Mouse (Mus musculus) forebrain, embryonic 12.5 days (tissue): Measurements from ENCODE around the gene Dgkz. TPM values are rescaled to one million over a fixed set of nuclear protein-coding genes. Genes with fewer than 3 reads are reported as not detected.

Experiments used
- ATAC-seq: fragments of 200-750 bp; cut with Nextera tagmentation; 2 replicates; pipeline ENCODE4 v1.8.0; 2017; ENCODE audit warnings: moderate TSS enrichment; ENCODE audit not compliant: low FRiP score
- H3K27ac ChIP-seq: fragments of 300-500 bp; sonication (generic); 2 replicates; pipeline ENCODE4 v1.5.1; 2016; ENCODE audit warnings: mild to moderate bottlenecking
- H3K27me3 ChIP-seq: fragments of 300-500 bp; sonication (generic); 2 replicates; pipeline ENCODE4 v1.6.1; 2016; ENCODE audit warnings: mild to moderate bottlenecking
- H3K36me3 ChIP-seq: fragments of 300-500 bp; sonication (generic); replicated peaks from 2 replicates; pipeline ENCODE4 v1.6.1; 2016; ENCODE audit warnings: mild to moderate bottlenecking
- H3K4me1 ChIP-seq: fragments of 300-500 bp; sonication (generic); 2 replicates; pipeline ENCODE4 v1.6.1; 2016
- H3K4me2 ChIP-seq: fragments of 300-500 bp; sonication (generic); 2 replicates; pipeline ENCODE4 v1.6.1; 2016; ENCODE audit warnings: mild to moderate bottlenecking, moderate library complexity
- H3K4me3 ChIP-seq: fragments of 300-500 bp; sonication (generic); replicated peaks from 2 replicates; pipeline ENCODE4 v1.5.1; 2016; ENCODE audit warnings: mild to moderate bottlenecking
- H3K9ac ChIP-seq: fragments of 300-500 bp; sonication (generic); 2 replicates; pipeline ENCODE4 v1.6.1; 2016; ENCODE audit warnings: mild to moderate bottlenecking
- H3K9me3 ChIP-seq: fragments of 300-500 bp; sonication (generic); 2 replicates; pipeline ENCODE4 v1.6.1; 2016
- WGBS: fragments of 180-500 bp; shearing (Covaris S2); methylation state at CpG from one replicate; pipeline ENCODE4 v1.1.7; 2016; 5-methylcytosine and 5-hydroxymethylcytosine counted together
- polyA plus RNA-seq: library from polyadenylated mRNA; unstranded; fragments of >200 nt; fragmentation: Nextera tagmentation; extraction: Ambion mirVana; gene quantifications from 2 replicates; pipeline ENCODE4 v1.2.1, GENCODE M21; 2016

The Dgkz gene
- polyA plus RNA-seq, 1 experiment from 2014 or later = 28.5 TPM

- H3K4me3 ChIP-seq = peak overlapping the region; percentile 53
- peak overlapping the region; percentile 66 for H3K9ac ChIP-seq
- H3K4me1 ChIP-seq = peaks cover 18% of the 10 kb centered on the region
- WGBS = 4% methylated on average over 20 of the region's 20 CpGs
- H3K36me3 ChIP-seq = no peaks in the 10 kb centered on the region
- H3K27me3 ChIP-seq = peaks cover 40% of the 10 kb centered on the region
- no peaks in the 10 kb centered on the region for H3K9me3 ChIP-seq
- peak overlapping the region; percentile 96 for H3K4me2 ChIP-seq
- H3K27ac ChIP-seq = peak overlapping the region; percentile 50; the same call in 1 of the 2 replicates
- ATAC-seq = no peak
Observed at GRCm38 (mm10) chr2:92008623-92009404, 33.1 kb upstream of the Dgkz start.

- Histone ChIP-seq H3K36me3 (no peaks in the 10 kb centered on the region), H3K9me3 (no peaks in the 10 kb centered on the region), H3K27me3 (peaks cover 40% of the 10 kb centered on the region), H3K9ac (peak overlapping the region; percentile 66), H3K27ac (peak overlapping the region; percentile 50; the same call in 1 of the 2 replicates), H3K4me3 (peak overlapping the region; percentile 53), H3K4me2 (peak overlapping the region; percentile 96), H3K4me1 (peaks cover 18% of the 10 kb centered on the region)
- under 1% methylated on average over 32 of the region's 34 CpGs for WGBS
- ATAC-seq = peak; percentile 98
Observed at GRCm38 (mm10) chr2:92007933-92008622, 32.4 kb upstream of the Dgkz start.

- Histone ChIP-seq H3K36me3 (no peaks in the 10 kb centered on the region), H3K4me1 (peaks cover 18% of the 10 kb centered on the region), H3K4me3 (peak overlapping the region; percentile 53), H3K9me3 (no peaks in the 10 kb centered on the region), H3K4me2 (peak overlapping the region; percentile 96), H3K9ac (peak overlapping the region; percentile 66), H3K27ac (no peak overlapping the region), H3K27me3 (peaks cover 40% of the 10 kb centered on the region)
- no peak for ATAC-seq
- under 1% methylated on average over 28 of the region's 28 CpGs for WGBS
Observed at GRCm38 (mm10) chr2:92006983-92007921, 31.6 kb upstream of the Dgkz start.

- no peak for ATAC-seq
- Histone ChIP-seq H3K27ac (no peak overlapping the region), H3K36me3 (no peaks in the 10 kb centered on the region), H3K9me3 (no peaks in the 10 kb centered on the region), H3K27me3 (peaks cover 40% of the 10 kb centered on the region), H3K9ac (peak overlapping the region; percentile 66; the same call in 1 of the 2 replicates), H3K4me3 (no peak overlapping the region), H3K4me2 (peak overlapping the region; percentile 96), H3K4me1 (peaks cover 18% of the 10 kb centered on the region)
- 50% methylated on average over 6 of the region's 6 CpGs for WGBS
Observed at GRCm38 (mm10) chr2:92006491-92006890, 30.8 kb upstream of the Dgkz start.

- Histone ChIP-seq H3K4me2 (no peak overlapping the region), H3K9ac (no peak overlapping the region), H3K4me3 (no peak overlapping the region), H3K36me3 (no peaks in the 10 kb centered on the region), H3K27me3 (peaks cover 25% of the 10 kb centered on the region), H3K27ac (no peak overlapping the region), H3K9me3 (no peaks in the 10 kb centered on the region), H3K4me1 (peaks cover 18% of the 10 kb centered on the region)
- 86% methylated on average over 7 of the region's 7 CpGs for WGBS
- no peak for ATAC-seq
Observed at GRCm38 (mm10) chr2:92004617-92005016, 29.0 kb upstream of the Dgkz start.

GRCm38 (mm10) chr2:91997905-91998608, 22.4 kb upstream of the Dgkz start:
- no peak overlapping the region for H3K9ac ChIP-seq
- H3K27me3 ChIP-seq = 0 out of 2 replicates have a peak, but pooled peaks cover 4% of the 10 kb centered on the region
- no peak overlapping the region for H3K4me2 ChIP-seq
- 88% methylated on average over 16 of the region's 16 CpGs for WGBS
- no peaks in the 10 kb centered on the region for H3K9me3 ChIP-seq
- 0 out of 2 replicates have a peak, but pooled peaks cover 3% of the 10 kb centered on the region for H3K4me1 ChIP-seq
- no peak overlapping the region for H3K4me3 ChIP-seq
- H3K36me3 ChIP-seq = no peaks in the 10 kb centered on the region
- ATAC-seq = no peak
- H3K27ac ChIP-seq = no peak overlapping the region

GRCm38 (mm10) chr2:91996006-91996405, 20.3 kb upstream of the Dgkz start:
- no peak overlapping the region for H3K27ac ChIP-seq
- H3K9me3 ChIP-seq = no peaks in the 10 kb centered on the region
- no peaks in the 10 kb centered on the region for H3K36me3 ChIP-seq
- H3K9ac ChIP-seq = no peak overlapping the region
- H3K27me3 ChIP-seq = 0 out of 2 replicates have a peak, but pooled peaks cover 4% of the 10 kb centered on the region
- no peak overlapping the region for H3K4me3 ChIP-seq
- 89% methylated on average over 5 of the region's 5 CpGs for WGBS
- H3K4me1 ChIP-seq = 0 out of 2 replicates have a peak, but pooled peaks cover 3% of the 10 kb centered on the region
- no peak for ATAC-seq
- no peak overlapping the region for H3K4me2 ChIP-seq

- H3K9ac ChIP-seq = no peak overlapping the region
- no peak overlapping the region for H3K4me2 ChIP-seq
- 0 out of 2 replicates have a peak, but pooled peaks cover 3% of the 10 kb centered on the region for H3K4me1 ChIP-seq
- 0 out of 2 replicates have a peak, but pooled peaks cover 4% of the 10 kb centered on the region for H3K27me3 ChIP-seq
- H3K36me3 ChIP-seq = no peaks in the 10 kb centered on the region
- H3K4me3 ChIP-seq = no peak overlapping the region
- H3K9me3 ChIP-seq = no peaks in the 10 kb centered on the region
- H3K27ac ChIP-seq = no peak overlapping the region
- no peak for ATAC-seq
- WGBS = 67% methylated on average over 3 of the region's 3 CpGs
Observed at GRCm38 (mm10) chr2:91993409-91993808, 17.7 kb upstream of the Dgkz start.

GRCm38 (mm10) chr2:91989750-91990149, 14.1 kb upstream of the Dgkz start:
- Histone ChIP-seq H3K27ac (no peak overlapping the region), H3K27me3 (0 out of 2 replicates have a peak, but pooled peaks cover 6% of the 10 kb centered on the region), H3K9me3 (no peaks in the 10 kb centered on the region), H3K4me3 (no peak overlapping the region), H3K4me2 (no peak overlapping the region), H3K36me3 (no peaks in the 10 kb centered on the region), H3K4me1 (peaks cover 11% of the 10 kb centered on the region), H3K9ac (no peak overlapping the region)
- no peak for ATAC-seq

- peak; percentile 22; the same call in 1 of the 2 replicates for ATAC-seq
- 0 out of 2 replicates have a peak, but pooled peaks cover 6% of the 10 kb centered on the region for H3K27me3 ChIP-seq
Observed at GRCm38 (mm10) chr2:91987542-91987941, 11.9 kb upstream of the Dgkz start.

GRCm38 (mm10) chr2:91986071-91986470, 10.4 kb upstream of the Dgkz start:
- Histone ChIP-seq H3K27me3 (0 out of 2 replicates have a peak, but pooled peaks cover 6% of the 10 kb centered on the region), H3K4me3 (no peak overlapping the region), H3K4me2 (no peak overlapping the region), H3K36me3 (no peaks in the 10 kb centered on the region), H3K9ac (no peak overlapping the region), H3K9me3 (no peaks in the 10 kb centered on the region), H3K27ac (no peak overlapping the region; the same call in none of the 2 replicates), H3K4me1 (peaks cover 17% of the 10 kb centered on the region)
- peak; percentile 44; the same call in 1 of the 2 replicates for ATAC-seq
- 6% methylated on average over 5 of the region's 5 CpGs for WGBS

More at GRCm38 (mm10) chr2:91987542-91987941, 11.9 kb upstream of the Dgkz start:
- Histone ChIP-seq H3K27ac (no peak overlapping the region), H3K9me3 (no peaks in the 10 kb centered on the region), H3K4me1 (peaks cover 17% of the 10 kb centered on the region), H3K4me3 (no peak overlapping the region), H3K4me2 (no peak overlapping the region), H3K36me3 (no peaks in the 10 kb centered on the region), H3K9ac (no peak overlapping the region)
- 1% methylated on average over 3 of the region's 3 CpGs for WGBS
